Mouse (Mus musculus): ENCODE measurements at regions not wholly inside any gene's neighbourhood (a gene's known extent, or its start where the extent isn't known, plus 50 kb on each side); places are given as distances from the start of the nearest gene placed in this dataset.

DNA sequence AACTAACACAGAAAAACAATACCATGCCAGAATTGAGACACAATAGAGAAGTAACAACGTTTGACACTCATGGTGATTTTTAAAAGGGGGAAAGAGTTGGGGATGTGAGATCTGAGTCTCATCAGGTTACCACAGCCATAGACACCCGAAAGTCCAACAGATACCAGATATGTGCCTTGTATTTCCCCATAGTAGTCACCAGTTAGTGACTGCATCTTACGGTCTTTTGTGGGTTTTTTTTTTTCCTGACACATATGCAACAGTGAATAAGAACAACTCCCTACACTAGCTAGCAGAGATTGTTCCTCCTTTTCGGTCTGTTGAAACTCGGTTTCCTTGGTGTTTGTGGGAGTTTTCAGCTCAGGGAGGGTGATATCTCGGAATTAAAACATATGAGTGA lies 127.4 kb downstream of the Zbtb18 start:
- no peak for DNase-seq

DNA sequence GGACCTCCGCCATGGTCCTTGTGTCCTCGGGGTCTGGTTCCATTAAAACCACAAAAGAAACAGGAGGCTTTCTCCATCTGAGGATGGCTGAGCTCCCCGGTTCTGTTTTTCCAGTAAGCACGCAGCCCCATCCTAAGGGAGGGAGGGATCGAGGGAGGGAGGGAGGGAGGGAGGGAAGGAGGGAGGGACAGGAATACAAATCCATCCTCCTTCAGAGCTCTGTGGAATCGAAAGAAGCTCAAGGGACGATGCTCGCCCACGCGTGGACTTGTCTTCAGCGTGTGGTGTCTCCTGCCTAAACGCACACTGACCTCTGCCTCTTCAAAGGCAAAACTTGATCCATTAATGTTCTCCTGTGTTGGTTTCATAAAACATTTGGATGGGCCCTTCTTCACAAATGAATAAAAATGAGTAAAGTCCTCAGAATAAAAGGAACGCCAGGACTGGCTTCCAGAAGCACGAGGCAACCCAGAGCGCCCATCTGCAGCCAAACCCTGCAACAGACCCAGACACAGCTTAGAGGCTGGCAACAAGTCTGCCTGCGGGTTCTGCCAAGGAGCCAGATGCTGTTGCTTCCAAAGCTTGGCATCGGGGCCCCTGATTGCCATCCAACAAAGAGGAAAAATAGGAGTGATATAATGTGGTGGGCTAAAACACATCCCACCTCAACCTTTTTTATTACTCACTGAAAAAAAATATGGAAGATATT lies 131.0 kb downstream of the Zbtb18 start:
- DNase-seq, result no peak

DNA sequence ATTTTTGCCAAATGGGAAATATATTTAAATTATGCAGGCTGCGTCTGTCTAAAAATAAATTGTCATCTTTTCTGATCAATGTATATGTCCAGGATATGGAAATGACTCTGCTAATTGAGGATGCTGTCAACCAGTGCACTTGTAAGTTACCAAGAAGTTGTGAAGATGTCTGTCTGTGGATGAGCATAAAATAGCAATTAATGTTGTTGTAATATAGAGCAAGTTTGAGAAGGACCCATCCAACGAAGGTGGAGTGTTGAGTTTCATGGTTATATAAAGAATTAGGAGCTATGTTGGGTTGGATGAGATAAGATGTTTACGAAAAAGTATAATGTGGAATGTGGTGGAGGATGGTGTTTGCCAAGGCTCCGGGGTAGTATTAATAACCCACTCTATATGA lies 131.6 kb downstream of the Zbtb18 start:
- no peak for DNase-seq

DNA sequence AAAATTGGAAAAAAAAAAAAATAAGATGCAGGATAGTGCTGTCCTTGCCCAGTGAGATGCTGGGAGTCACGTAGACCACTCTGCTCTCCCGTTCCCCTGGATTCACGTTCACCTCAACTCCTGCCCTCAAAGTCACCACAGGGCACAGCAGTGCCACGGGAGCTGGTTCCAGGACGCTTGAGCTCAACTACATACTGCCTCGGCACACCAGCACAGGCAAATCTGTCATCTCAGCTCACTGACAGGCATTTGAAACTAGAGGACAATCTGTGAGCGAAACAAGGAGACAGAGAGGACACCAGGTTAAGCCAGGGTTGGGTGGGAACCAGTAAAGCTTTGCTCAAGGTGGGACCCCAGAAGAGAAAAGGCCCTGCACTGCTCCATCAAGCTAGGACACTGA lies 132.2 kb downstream of the Zbtb18 start:
- no peak for DNase-seq

DNA sequence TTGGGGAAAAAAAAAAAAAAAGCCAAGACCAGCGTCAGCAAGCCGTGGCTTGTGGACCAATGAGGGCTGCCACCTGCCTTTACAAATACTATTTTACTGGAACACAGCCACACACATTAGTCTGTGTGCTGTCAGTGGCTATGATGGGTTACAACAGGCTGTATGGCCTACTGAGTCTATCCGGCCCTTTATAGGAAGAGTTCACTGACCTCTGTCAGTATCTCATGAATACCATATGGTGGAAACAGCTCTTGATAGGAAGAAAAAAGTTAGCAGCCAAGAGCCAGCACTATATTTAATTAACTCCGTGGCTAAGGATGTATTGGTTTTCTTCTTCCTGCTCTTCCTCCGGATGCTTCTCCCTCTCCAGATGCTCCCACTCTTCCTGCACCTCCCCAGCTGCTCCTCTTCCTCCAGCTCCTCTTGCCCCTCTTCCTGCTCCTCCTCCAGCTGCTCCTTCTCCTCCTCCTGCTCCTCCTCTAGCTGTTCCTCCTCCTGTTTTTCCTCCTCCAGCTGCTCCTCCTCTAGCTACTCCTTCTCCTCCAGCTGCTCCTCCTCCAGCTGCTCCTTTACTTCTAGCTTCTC lies 142.2 kb downstream of the Zbtb18 start:
- no peak for DNase-seq

DNA sequence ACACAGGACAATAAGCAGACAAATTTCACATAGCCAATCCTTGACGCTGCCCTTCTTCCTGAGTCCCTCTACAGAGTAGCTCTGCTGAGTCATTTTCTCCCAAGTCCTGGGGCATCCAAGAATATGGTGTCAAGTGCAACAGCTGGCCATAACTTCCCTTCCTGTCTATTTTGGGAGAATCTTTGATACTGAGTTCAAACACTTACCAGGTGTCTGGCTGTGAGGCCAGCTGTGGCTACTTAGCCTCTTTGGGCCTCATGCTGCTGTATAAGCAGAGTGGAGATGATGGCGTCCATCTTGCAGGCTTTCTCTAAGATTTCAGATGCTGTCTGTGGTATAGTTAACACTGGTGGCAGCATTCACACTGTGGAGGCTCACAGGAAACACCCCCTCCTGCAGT lies 143.2 kb downstream of the Zbtb18 start:
- DNase-seq, result no peak

DNA sequence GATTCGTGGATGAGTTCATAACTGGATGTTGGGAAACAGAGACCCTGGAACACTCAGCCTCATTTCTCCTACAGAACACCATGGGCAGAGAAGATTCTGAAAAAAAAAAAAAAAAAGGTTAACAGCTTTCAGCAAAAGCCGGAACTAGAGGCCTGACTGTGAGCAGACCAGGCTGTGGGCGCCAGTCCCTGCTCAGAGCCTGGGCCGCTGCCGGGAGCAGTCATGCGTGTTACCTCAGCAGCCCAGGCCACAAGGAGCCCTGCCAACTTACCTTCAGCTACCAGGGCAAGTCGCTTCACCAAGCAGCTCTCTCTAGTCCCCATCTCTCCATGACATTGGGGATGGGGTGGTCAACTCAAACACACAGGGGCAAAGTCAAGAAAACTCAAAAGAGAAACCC lies 140.6 kb upstream of the 1700016C15Rik start:
- no peak for DNase-seq

DNA sequence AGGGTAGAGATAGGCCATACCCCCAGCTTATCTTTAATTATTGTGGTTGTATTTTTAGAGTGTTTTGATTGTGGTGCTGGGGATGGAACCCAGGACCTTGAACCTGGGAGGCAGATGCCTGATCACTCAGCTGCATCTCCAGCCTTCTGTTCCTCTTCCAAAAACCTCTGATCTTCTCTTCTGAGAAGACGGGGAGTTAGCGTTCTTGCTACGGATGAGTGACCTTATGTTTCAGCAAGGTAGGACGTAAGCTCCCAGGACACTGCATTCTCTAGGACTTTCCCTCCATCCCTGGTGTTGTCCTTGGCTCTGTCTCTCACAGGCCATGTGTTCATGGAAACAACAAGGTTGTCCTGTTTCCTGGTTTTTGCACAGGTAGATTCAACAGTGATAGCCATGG lies 140.0 kb upstream of the 1700016C15Rik start:
- DNase-seq, result no peak

DNA sequence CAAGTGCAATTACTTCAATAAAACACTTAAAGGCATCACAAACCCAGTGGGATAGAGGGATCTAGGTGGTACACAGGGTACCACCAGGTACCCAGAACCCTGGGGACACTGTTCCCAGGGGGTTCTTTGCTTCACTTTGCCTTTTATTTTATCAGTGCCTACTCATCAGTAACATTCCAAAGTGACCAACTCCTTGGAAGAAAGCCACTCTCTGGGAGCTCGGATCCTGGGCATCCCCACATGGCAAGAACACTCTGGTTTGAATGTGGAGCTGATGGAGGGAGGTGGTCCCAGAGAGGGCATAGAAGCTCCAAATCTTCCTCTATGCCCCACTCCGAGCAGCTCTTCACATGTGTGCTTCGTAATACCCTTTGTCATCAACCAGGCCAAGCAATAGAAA lies 137.9 kb upstream of the 1700016C15Rik start:
- no peak for DNase-seq

DNA sequence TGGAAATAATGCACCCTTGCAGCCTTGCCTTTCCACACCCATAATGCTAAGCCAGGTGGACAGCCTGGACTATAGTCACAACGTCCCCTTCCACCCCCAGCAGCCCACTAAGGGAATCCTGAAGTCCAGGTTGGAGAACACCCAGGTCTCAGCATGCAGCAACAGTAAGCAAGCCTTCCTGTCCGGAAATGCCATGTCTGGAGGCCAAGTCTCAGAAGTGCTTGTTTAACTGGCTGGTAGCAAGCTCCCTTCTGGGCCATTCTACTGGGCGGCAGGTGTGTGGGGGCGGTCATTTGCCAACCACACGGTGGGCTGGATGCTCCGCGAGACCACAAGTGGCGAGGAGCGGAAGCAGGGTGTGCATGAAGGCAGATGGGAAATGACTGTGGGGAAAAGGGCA lies 137.3 kb upstream of the 1700016C15Rik start:
- no peak for DNase-seq

DNA sequence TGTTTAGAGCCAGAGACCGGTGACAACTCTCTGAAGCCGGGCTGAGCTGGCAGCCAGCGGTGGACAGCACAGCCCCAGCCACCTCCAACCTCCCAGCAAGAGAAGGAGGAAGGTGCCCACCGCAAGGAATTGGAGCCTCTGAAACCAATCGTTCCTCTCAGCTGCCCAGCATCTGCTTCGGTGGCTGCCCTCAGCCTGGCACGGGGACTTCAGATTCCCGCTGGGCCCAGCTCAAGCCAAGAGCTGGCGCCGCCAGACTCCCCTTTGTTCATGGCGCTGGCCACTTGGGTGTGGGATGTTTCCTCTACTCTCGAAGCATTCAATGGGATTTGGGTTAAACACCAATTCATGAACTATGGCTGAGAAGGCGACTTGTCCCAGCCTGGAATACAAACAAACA lies 135.3 kb upstream of the 1700016C15Rik start:
- no peak for DNase-seq

DNA sequence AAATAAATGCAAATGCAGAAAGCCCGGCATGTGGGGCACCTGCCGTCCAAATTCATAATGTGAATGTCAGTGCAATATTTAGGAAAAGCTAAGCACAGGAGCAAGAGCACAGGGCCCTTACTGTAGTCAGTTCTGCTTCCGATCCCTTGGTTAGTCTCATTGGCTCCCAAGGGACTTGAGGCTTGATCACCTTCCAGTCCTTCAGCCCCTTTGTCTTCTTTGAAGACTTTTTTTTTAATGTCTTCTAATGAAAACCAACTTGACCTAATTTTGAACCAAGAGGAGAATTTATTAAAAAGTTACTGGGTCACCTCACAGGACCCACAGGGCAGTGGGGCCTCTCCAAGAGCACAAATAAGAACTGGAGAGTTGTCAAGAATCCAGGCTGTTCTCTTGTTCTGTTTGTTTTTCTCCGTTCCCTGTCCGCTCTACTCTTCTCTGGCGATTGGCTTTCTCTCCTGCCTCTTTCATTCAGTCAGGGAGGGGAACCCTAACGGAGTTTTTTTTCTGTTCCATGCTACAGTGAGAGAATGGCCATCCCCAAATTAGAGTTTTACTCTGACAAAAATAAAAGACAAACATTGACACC lies 134.2 kb upstream of the 1700016C15Rik start:
- no peak for DNase-seq

DNA sequence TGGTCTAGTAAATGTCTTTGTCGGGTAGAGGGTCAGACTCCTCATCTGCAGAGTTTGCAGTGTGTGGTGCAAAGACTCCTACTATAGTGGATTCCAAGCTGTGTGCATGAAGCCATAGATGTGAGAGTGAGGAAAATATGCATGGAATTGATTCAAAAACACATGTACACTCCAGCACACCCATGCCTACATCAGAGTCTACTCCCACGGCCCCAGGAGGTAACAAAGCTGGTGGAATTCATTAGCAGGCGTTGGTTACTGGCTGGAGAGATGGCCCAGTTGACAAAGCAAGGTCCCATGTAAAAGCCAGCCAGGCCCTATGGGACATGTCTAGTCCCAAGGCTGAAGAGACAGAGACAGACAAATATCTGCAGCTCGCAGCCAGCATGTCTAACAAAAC lies 132.6 kb upstream of the 1700016C15Rik start:
- no peak for DNase-seq

DNA sequence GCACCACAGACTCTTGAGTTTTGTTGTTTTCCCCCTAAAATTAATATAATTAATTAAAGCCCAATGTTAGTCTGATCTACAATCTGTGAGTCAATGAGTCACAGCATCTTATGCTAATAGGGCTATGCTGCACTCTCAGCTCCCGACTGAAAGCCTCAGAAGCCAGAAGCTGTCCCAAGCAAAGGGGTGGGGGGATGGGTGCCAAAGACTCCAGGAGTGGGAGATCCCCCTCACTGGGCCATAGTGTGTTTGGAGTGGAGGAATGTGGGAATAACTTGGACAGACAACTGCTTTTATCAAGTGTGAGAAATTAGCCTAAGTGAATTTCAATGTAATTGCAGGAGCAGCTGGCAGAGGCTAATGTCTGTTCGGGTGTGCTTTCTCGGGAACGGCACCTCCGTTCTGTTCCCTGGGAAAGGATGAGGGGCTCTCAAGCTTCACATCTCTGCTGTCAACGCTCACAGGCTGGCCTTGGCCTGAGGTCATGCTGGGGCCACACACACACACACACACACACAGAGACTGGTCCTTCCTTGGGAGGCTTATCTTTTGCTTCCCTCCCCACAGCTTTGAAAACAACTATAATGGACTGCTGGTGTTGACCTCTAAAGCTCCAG lies 124.2 kb upstream of the 1700016C15Rik start:
- DNase-seq, result no peak

DNA sequence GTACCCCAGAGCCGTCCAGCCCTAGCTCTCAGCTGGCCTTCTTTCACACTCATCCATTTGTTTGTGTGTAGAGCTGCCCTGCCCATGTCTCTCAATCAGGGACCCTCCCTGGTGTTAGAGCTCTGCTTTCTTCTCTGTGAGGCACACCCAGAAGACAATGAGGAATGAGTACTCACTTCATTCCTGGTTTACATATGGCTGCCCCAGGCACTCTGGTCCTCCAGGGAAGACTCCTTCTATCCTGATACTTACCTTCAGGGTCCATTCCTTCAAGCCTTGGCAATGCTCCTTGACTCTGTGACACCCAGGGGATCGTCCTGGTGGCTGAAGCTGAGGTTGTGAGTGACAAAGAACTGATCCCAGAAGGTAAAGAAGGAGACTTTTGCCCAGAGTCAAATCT lies 122.0 kb upstream of the 1700016C15Rik start:
- DNase-seq, result no peak

DNA sequence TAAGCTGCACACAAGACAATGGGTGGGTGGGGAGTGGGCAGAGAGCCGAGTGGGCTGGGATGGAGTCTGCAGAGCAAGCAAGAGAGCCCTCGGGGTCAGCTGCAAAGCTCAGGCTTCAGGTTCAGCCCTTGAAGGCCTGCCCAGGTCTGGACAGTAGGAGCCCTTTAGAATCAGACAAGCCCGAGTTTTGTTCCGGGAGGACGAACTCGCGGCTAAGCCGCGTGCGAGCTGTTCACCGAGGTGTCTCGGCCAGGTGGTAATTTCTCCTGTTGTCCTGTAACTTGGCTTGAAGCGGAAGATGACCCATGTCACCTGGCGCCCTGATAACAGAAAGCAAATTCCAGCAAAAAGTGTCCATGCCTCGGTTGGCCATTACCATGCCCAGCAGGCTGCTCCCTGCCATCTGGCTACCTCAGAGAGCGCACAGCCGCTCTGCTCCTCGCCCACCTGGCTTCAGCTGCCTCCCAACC lies 121.0 kb upstream of the 1700016C15Rik start:
- no peak for DNase-seq

DNA sequence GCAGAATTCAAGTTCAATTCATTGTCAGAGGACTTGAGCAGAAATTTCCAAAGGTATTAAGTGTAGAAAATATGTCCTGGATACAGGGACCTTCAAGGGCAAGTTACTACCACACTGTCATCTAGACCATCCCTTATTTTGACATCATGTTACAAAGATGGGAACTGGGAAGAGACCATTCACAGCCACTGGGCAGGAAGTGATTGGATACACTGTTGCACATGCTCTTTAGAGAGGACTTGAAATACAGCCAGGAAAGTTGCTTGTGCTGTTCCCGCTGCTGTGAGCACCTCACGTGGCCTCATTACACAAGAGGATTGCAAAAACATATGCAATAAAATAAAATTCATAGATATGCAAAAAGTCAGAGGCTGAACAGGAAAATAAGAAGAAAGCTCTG lies 120.4 kb upstream of the 1700016C15Rik start:
- no peak for DNase-seq

DNA sequence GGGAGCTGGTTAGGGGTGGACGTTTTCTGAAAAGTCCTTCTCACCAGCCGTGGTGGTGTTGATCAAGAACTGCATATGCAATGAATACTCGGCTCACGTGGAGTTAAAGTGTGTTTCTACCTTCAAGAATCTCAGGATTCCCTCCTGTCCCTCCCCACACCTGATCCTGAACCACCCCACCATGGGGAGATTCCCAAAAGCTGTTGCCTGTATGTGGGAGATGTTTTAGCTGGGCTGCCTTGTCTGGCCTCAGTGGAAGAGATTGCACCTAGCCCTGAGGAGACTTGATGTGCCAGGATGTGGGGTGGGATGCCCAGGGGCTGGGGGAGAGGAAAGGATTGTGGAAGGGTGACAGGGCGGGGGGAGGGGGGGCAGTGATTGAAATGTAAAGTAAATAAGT lies 119.9 kb upstream of the 1700016C15Rik start:
- no peak for DNase-seq

DNA sequence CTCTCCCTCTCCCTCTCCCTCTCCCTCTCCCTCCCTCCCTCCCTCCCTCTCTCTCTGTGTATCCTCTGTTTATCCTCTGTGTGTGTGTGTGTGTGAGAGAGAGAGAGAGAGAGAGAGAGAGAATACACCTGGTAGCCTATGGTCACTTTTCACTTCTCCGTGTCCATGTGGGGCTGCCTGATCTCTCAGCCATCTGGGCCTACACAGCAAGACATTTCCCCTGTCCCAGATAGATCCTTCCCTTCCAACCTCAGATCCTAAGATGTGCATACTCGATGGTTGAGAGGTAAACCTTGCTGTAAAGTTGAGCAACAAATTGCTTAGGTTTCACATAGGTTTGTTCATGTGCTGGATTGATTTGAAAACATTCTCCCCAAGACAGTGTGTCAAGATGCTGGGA lies 119.5 kb upstream of the 1700016C15Rik start:
- no peak for DNase-seq

DNA sequence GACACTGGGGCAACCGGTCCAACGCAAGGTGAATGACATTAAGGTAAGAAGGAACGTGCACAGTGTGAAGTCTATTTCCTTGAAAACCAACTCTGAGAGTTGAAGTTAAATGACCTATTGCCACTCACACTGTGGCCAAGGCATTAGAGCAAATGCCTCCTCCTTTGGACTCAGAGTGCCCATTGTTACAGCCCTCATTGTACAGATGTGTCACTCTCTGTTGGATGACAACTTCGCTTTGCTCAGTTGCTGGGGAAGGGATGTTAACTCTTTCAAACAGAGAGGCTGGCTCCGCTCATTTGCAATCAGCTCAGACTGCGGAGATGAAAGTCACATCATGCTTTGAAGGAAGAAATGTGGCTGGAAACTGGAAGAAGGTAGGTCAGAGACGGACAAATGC lies 117.1 kb upstream of the 1700016C15Rik start:
- no peak for DNase-seq

DNA sequence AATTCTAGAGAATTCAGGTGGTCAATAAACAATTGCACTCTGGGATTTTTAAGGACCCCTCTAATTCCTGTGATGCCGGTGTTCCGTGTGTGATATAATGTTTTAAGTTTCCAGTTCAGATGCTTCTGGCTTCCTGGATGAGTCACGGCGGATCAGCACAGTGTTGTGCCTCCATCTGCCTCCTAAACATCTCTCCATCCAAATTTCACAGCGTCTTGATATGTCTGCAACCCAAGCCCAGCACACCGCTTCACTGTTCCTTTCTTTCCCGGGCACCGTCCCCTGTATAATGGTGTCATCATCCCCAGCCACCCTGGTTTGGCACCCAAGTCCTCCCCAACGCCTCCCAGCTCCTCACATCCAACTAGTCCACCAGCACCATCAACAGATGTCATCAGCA lies 114.0 kb upstream of the 1700016C15Rik start:
- DNase-seq, result no peak

DNA sequence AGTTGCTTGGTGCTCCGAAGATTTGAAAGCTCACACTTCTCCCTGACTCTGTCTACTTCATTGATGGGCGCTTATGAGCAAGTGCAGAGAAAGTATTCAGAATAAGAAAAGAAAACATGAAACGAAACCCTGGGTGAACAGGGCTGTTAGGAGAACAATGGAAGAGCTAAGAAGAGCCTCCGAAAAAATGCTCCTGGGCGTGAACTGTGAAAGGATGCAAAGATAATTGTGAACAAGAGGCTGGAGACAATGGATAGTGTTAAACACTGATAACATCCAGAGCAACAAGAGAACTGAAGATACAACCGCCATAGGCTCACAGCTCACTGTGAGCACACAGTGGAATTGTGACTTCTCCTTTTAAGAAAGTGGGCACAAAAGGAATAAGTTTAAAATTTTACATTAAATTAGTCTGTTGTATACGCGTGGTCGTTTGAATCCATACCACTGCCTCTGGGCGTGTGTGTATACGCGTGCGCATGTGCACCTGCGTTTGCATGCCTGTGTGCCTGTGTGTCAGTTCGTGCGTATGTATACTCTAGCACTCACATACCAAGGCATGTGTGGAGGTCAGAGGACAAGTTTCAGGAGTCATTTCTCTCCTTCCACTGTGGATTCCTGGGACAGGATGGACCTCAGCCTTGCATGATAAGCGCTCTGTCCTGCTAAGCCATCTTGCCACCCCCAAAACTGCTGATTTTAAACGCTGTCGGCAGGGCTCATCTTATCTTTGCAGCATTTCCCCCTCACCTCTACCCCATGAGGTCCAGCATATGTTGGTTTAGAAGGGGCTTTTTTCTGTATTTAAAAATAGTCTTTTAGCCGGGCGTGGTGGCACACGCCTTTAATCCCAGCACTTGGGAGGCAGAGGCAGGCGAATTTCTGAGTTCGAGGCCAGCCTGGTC lies 113.0 kb upstream of the 1700016C15Rik start:
- no peak for DNase-seq
